Mouse (Mus musculus) layer of hippocampus, postnatal 36 days (tissue): ENCODE results near the gene Eif3f. TPM values are rescaled to one million over a fixed set of nuclear protein-coding genes. Genes with fewer than 3 reads are reported as not detected.

ENCODE experiments used
- DNase-seq, 2 experiments: peaks; one replicate each; pipeline ENCODE4 v3.0.0; 2022
- total RNA-seq, 2 experiments: library from RNA; stranded (reverse); gene quantifications; 2 replicates each; pipeline ENCODE4 v1.2.3; 2021

The Eif3f gene
- total RNA-seq, 2 experiments from 2014 or later = 86.8 to 93.7 TPM

DNA sequence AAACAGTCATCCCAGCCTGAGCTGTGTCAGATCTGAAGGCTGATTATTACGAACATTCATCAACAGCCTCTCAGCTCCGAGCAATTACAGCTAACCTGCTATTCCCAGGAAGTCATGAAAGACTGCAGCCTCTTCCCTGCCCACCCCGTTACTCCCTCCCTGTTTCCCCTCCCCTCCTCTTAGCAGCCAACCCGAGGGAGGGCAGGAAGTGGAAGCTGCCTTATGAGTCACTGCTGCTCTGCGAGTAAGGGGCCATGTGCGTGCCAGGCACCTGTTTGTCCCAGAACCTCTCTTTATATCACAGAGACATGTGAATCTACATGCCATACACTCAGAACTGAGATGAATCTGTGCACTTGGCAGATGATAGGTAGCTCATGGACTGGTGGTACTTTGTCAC is 34.0 kb downstream of the Eif3f start:
- DNase-seq = no peak

DNA sequence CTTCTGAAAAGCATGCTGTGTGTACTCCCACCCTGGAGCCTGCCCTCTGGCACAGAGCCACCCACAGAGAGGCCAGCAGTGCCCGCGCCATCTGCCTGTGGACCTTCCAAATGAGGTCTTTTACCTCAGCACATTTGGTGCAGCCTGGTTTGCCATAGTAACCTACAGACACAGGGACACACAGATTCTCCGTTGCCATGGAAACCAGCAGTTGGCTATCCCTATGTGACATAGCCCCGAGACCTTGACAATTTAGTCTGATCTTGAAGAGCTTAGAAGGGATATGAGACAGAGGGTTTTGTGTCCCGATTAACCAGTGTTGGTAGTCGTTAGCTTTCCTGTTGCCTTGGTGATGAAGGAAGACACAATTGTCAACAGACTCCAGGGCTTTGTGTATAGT is 38.1 kb downstream of the Eif3f start:
- DNase-seq = no peak

DNA sequence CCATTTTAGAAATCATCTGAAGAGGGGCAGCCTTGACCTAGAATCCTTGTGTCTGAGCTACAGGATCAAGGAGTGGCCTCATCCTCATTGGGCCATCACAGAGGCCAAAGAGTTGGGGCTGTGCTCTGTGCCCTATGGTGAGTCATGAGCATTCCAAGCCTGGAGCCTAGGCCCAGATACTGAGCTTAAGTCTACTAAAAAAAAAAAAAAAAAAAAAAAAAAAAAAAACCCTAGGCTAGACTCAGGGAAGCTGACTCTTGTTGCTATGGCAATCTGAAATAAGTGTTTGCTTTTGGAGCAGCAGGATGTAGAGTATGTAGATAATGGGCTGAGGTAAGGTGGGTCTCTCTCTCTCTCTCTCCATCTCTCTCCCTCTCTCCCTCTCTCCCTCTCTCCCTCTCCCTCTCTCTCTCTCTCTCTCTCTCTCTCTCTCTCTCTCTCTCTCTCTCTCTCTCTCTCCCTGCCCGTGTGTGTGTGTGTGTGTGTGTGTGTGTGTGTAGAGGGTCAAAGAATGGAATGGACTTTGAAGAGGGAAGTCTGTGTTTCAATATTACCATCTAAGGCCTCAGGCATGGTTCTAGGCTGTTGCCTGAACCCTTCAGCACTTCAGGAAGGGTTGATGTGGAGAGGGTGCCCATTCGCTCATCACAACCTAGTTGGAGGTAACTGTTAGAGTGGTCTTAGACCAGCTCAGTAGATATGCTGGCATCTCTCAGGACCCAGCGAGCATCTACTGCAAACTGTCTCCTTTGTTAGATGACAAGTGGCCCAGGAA is 51.9 kb downstream of the Eif3f start:
- DNase-seq = no peak

DNA sequence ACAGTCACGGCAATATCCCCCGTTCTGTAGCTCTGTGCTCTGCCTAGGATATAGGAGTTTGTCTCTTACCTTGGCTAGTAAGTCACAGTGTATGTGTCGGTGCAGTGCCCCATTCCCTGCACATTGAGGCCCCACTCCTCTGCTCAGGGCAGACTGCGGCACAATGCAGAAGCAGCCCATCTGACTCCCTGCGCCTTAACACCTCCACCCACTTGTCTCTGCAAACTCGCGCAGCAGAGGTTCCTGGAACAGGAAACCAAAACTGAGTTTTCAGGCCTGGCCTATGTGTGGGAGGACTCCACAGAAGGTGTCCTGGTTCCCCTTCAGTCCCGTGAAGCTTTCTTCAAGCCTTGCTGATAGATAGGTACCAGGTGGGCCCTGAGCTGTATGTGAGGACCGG is 57.0 kb downstream of the Eif3f start:
- DNase-seq = peak; percentile 43 to 67

Other genes with a start within 250 kb of the Eif3f start
- gene Olfr512, start 221.1 kb upstream of the Eif3f start, total RNA-seq = not detected
- gene Olfr513, start 183.4 kb upstream of the Eif3f start, total RNA-seq = not detected
- not detected for gene Olfr514, start 108.4 kb upstream of the Eif3f start, total RNA-seq
- not detected for gene Olfr516, start 83.9 kb upstream of the Eif3f start, total RNA-seq
- not detected for gene Olfr517, start 62.0 kb upstream of the Eif3f start, total RNA-seq
- gene Olfr518, start 49.4 kb upstream of the Eif3f start, total RNA-seq = not detected
- not detected for gene Olfr519, start 40.0 kb upstream of the Eif3f start, total RNA-seq
- under 1 TPM; 0.32 to 0.35 TPM for gene Nlrp10, start 4.2 kb upstream of the Eif3f start, total RNA-seq
- gene Tub, start 15.9 kb downstream of the Eif3f start, total RNA-seq = 100 to 1,000 TPM; 181 to 205 TPM
- gene Ric3, start 148.9 kb downstream of the Eif3f start, total RNA-seq = 10 to 100 TPM; 66.5 to 71.3 TPM
- gene Lmo1, start 240.8 kb downstream of the Eif3f start, total RNA-seq = 10 to 100 TPM; 64.9 to 68.3 TPM